Mouse (Mus musculus) intestine, embryonic 15.5 days (tissue): ENCODE measurements around the gene Scai. TPM values are rescaled to one million over a fixed set of nuclear protein-coding genes. Genes with fewer than 3 reads are reported as not detected.
"Not testable (repeated sequence)": the region's sequence is repeated elsewhere in the genome, so short reads cannot be mapped to it uniquely, and the experiment has no call there.

Experiments used
- ATAC-seq: fragments of 200-750 bp; cut with Nextera tagmentation; 2 replicates; pipeline ENCODE4 v1.8.0; 2017; ENCODE audit warnings: moderate TSS enrichment, moderate library complexity
- H3K27ac ChIP-seq: fragments of 300-500 bp; sonication (generic); 2 replicates; pipeline ENCODE4 v1.5.1; 2015; ENCODE audit warnings: mild to moderate bottlenecking, inconsistent platforms
- H3K27me3 ChIP-seq: fragments of 300-500 bp; sonication (generic); replicated peaks from 2 replicates; pipeline ENCODE4 v1.6.1; 2015; ENCODE audit warnings: inconsistent platforms
- H3K36me3 ChIP-seq: fragments of 300-500 bp; sonication (generic); 2 replicates; pipeline ENCODE4 v1.6.1; 2015; ENCODE audit warnings: inconsistent platforms
- H3K4me1 ChIP-seq: fragments of 300-500 bp; sonication (generic); replicated peaks from 2 replicates; pipeline ENCODE4 v1.6.1; 2015; ENCODE audit warnings: inconsistent platforms
- H3K4me2 ChIP-seq: fragments of 300-500 bp; sonication (generic); replicated peaks from 2 replicates; pipeline ENCODE4 v1.6.1; 2015; ENCODE audit warnings: mild to moderate bottlenecking, inconsistent platforms
- H3K4me3 ChIP-seq: fragments of 300-500 bp; sonication (generic); replicated peaks from 2 replicates; pipeline ENCODE4 v1.5.1; 2015; ENCODE audit warnings: inconsistent platforms
- H3K9ac ChIP-seq: fragments of 300-500 bp; sonication (generic); 2 replicates; pipeline ENCODE4 v1.6.1; 2015; ENCODE audit warnings: inconsistent platforms
- H3K9me3 ChIP-seq: fragments of 300-500 bp; sonication (generic); 2 replicates; pipeline ENCODE4 v1.6.1; 2016; ENCODE audit warnings: inconsistent platforms
- WGBS: fragments of 180-500 bp; shearing (Covaris S2); methylation state at CpG from one replicate; pipeline ENCODE4 v1.1.7; 2015; 5-methylcytosine and 5-hydroxymethylcytosine counted together
- polyA plus RNA-seq: library from polyadenylated mRNA; unstranded; fragments of >200 nt; fragmentation: Nextera tagmentation; extraction: Ambion mirVana; gene quantifications from 2 replicates; pipeline ENCODE4 v1.2.1, GENCODE M21; 2015

The Scai gene
- polyA plus RNA-seq: 6.2 and 6.7 TPM in 2 replicates

DNA sequence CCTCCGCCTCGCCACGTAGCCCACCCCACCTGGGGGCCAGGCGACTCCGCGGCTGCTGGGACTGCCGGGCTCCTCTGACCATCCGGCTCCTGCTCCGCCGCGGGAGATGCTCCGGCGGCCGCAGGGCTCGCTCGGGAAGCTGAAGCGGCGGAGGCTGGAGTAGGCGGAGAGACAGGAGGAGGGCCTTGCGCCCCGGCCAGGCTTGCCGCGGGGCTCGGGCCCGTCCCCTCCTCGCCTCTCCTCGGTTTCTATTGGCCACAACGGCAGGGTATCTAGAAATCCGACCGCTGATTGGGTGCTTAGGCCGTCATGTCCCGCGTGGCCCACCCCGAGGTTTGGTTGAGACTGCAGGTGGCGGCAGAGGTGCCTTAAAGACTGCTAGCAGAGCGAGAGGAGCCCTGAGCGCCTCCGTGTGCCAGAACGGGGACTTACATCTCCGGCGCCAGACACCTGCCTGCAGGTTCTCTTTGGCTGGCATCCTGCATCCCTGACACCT lies at the start of gene Scai:
Gene Scai, minus strand, starts transcription at position 174 of the 496 bp plus-strand sequence.
- no peaks in the 10 kb centered on the region for H3K36me3 ChIP-seq
- peak within 1 kb of the TSS; percentile 96 for H3K27ac ChIP-seq
- H3K9ac ChIP-seq: peak within 1 kb of the TSS; percentile 93
- peak within 1 kb of the TSS; percentile 98 for H3K4me3 ChIP-seq
- WGBS: under 1% methylated on average over 41 of the region's 41 CpGs
- H3K4me1 ChIP-seq: peaks cover 2% of the 10 kb centered on the region; the same call in 1 of the 2 replicates
- no peaks in the 10 kb centered on the region for H3K27me3 ChIP-seq
- H3K4me2 ChIP-seq: peak within 1 kb of the TSS; percentile 77
- no peaks in the 10 kb centered on the region for H3K9me3 ChIP-seq
- peak; percentile 100 for ATAC-seq

DNA sequence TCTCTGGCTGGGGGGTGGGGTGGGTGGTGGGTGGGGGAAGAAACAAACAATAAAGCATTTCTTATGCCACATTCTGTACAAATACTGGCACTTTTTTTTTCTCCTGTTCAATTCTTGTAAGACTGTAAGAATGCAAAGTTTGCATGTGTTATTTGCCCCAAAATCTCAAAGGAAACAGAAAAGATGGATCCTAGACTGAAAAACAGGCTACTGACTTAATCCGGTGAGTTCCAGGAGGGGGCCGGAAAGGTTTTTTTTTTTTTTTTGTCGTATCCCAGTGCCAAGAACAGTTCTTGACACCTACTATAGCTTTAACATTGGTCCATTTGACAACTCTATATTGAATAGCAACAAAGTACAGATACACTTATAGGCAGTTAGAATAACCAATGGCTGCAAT lies 36.2 kb upstream of the Scai start:
- 29% methylated on average over 3 of the region's 3 CpGs for WGBS
- Histone ChIP-seq H3K4me3 (peak overlapping the region; percentile 81), H3K4me1 (peaks cover 5% of the 10 kb centered on the region; the same call in 1 of the 2 replicates), H3K36me3 (no peaks in the 10 kb centered on the region), H3K9me3 (no peaks in the 10 kb centered on the region), H3K9ac (no peak overlapping the region), H3K27ac (no peak overlapping the region), H3K4me2 (peak overlapping the region; percentile 47), H3K27me3 (no peaks in the 10 kb centered on the region)
- peak; percentile 1; the same call in 1 of the 2 replicates for ATAC-seq

DNA sequence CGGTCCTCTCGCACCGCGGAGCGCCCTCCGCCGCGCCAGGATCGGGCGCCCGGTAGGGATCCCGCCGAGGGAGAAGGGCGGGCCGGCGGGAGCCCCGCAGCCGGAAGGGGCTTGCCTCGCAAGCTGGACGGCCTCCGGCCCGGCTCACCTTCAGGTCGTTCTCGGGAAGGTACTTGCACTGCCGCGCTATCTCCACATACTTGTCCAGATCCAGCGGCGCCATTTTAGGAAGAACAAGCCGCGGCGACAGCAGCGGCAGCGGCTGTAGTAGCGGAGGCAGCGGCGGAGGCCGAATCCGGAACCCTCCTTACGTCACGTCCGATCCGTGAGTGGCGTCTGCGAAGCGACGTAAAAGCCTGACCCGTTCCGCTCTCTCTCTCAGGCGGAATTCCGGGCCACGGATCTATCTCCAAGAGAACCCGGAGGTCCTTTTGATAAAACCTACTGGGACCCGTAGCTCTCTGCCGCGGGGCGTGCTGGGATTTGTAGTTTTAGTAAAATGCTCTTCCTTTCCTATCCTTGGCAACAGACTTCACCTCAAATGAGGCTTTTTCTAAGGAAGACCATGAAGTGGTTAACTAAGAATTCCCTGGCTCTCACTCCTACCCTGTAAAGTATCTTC lies 35.6 kb upstream of the Scai start, which contains the start of gene Ppp6c:
Gene Ppp6c, minus strand, starts transcription at position 433 of the 622 bp plus-strand sequence.
- peak within 1 kb of the TSS; percentile 81 for H3K4me3 ChIP-seq
- H3K4me1 ChIP-seq: peaks cover 5% of the 10 kb centered on the region; the same call in 1 of the 2 replicates
- under 1% methylated on average over 47 of the region's 56 CpGs for WGBS
- no peaks in the 10 kb centered on the region for H3K27me3 ChIP-seq
- H3K36me3 ChIP-seq: no peaks in the 10 kb centered on the region
- H3K4me2 ChIP-seq: peak within 1 kb of the TSS; percentile 60
- peak; percentile 99 for ATAC-seq
- no peaks in the 10 kb centered on the region for H3K9me3 ChIP-seq
- peak within 1 kb of the TSS; percentile 94 for H3K27ac ChIP-seq
- peak within 1 kb of the TSS; percentile 89 for H3K9ac ChIP-seq

DNA sequence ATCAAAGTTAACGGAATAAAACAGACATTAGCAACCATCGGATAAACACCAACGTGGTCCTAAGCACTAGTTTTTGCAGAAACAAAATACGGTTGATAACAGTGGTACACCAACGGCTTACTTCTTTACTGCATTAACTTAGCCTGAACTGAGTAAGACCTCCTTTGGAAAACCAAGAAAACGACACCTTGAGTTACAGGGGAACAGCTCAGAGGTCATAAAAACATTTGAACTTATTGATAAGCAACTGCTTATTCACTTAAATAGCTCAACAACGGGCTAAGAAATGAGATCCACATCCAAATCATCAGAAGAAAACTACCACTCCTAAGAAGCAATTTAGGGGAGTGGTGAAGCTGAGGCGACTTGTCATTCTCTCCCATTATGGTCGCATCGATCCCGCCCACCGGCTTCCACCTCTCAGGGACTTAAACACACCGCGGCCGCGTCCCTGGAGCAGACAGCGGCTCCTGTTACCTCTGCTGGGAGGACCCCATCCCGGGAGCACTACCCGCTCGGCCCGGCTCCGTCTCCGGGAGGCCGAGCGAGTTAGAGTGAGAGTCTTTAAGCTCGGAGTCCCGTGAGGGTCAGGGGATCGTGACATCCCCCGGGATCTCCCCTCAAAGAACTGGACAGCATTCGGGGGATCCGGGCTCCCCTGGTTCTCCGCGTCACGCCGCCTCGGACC lies 34.9 kb upstream of the Scai start:
- H3K27me3 ChIP-seq, H3K9me3 ChIP-seq, H3K4me1 ChIP-seq, H3K36me3 ChIP-seq: not testable (repeated sequence)
- peak; percentile 65 for ATAC-seq
- Histone ChIP-seq H3K27ac (peak overlapping the region; percentile 94), H3K4me2 (peak overlapping the region; percentile 60), H3K4me3 (peak overlapping the region; percentile 81), H3K9ac (peak overlapping the region; percentile 89)
- 3% methylated on average over 28 of the region's 36 CpGs for WGBS

DNA sequence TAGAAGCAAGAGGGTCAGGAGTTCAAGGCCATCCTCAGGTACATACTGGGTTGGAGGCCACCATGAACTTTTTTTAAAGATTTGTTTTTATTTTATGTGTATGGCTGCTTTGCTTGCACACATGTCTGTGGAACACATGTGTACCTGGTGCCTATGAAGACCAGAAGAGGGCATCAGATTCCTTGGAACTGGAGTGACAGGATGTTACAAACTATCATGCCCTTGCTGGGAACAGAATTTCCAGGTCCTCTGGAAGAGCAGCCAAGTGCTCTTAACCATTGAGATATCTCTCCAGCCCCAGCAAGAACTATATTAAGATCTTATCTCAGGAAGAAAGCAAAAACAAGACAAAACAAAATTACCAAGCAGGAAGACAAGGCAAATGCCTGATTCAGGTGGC lies 34.1 kb upstream of the Scai start:
- Histone ChIP-seq H3K27me3 (no peaks in the 10 kb centered on the region), H3K9ac (no peak overlapping the region), H3K4me2 (peak overlapping the region; percentile 60), H3K36me3 (no peaks in the 10 kb centered on the region), H3K4me1 (peaks cover 5% of the 10 kb centered on the region; the same call in 1 of the 2 replicates), H3K27ac (no peak overlapping the region), H3K4me3 (peak overlapping the region; percentile 81), H3K9me3 (no peaks in the 10 kb centered on the region)
- no peak for ATAC-seq

DNA sequence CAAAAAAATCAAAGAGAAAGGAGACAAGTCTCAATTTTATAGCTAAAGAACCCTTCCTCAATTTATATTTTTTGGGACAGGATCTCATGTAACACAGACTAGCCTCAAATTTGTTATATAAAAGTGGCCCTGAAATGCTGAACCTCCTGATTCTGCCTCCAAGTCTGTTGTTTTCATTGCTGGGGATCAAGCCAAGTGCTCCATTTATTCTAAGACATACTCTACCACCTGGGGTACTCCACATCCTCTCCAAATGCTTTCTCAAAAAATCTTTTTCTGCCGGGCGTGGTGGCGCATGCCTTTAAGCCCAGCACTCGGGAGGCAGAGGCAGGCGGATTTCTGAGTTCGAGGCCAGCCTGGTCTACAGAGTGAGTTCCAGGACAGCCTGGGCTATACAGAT lies 29.5 kb upstream of the Scai start:
- 94% methylated on average over 6 of the region's 6 CpGs for WGBS
- Histone ChIP-seq H3K27me3 (no peaks in the 10 kb centered on the region), H3K9ac (no peak overlapping the region), H3K9me3 (no peaks in the 10 kb centered on the region), H3K4me1 (peaks cover 5% of the 10 kb centered on the region; the same call in 1 of the 2 replicates), H3K4me2 (no peak overlapping the region), H3K4me3 (no peak overlapping the region), H3K36me3 (no peaks in the 10 kb centered on the region), H3K27ac (no peak overlapping the region)
- no peak for ATAC-seq

DNA sequence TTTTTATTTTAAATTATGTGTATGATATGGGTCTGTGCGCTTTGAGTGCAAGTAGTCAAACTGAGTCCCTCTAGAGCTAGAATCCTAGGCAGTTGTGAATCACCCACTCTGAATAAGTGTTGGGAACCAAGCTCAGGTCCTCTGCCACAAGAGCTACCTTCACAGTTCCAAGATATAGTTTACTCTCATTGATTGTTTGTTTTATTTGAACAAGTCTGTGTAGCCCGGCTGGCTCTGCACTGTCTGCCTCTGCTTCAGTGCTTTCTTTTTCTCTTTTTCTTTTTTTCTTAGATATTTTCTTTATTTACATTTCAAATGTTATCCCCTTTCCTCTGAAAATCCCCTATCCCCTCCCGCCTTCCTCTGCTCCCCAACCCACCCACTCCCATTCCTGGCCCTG lies 28.5 kb upstream of the Scai start:
- H3K27ac ChIP-seq: no peak overlapping the region
- no peak overlapping the region for H3K9ac ChIP-seq
- WGBS: 78% methylated on average over 3 of the region's 3 CpGs
- H3K4me3 ChIP-seq: no peak overlapping the region
- H3K36me3 ChIP-seq: no peaks in the 10 kb centered on the region
- no peak overlapping the region for H3K4me2 ChIP-seq
- H3K27me3 ChIP-seq: no peaks in the 10 kb centered on the region
- H3K9me3 ChIP-seq: no peaks in the 10 kb centered on the region
- H3K4me1 ChIP-seq: no peaks in the 10 kb centered on the region
- no peak for ATAC-seq

DNA sequence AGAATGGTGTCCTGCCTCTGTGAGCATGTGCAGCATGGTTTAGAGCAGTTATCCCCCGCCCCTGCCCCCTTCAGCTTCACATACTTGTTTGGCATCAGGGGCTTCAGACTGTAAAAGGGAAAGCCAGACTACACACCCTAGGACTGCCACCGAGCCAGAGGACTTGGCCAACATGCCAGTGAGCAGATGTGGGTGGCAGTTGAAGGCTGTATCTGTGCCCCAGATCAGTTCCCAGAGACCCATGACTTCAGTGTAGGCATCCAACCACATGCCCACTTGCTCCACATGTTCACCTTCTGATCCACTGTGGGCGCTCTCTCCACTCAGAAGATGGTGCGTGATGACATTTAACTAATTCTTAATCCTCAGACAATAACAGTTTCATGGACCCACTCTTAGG lies 26.6 kb upstream of the Scai start:
- no peak overlapping the region for H3K9ac ChIP-seq

DNA sequence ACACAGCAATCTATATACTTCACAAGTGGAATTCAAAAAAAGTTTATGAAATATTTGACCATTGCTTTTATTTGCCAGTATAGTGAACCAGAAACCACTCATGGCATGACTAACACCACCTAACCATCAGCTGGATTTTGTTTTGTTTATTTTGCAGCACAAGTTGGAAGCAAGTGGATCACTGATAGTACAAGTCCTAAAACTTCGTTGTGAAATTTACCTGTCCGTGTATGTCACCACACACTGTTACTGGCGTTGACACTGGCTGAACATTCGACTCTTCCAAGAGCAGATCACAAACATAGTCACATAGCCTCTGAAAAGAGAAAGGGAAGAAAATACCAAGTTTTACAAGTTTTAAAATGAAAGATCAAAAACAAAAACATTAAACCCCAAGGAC lies 20.2 kb upstream of the Scai start:
- H3K9me3 ChIP-seq: no peaks in the 10 kb centered on the region
- no peaks in the 10 kb centered on the region for H3K27me3 ChIP-seq
- no peak for ATAC-seq
- 86% methylated on average over 4 of the region's 4 CpGs for WGBS
- no peak overlapping the region for H3K4me3 ChIP-seq
- H3K36me3 ChIP-seq: no peaks in the 10 kb centered on the region
- no peaks in the 10 kb centered on the region for H3K4me1 ChIP-seq
- H3K9ac ChIP-seq: no peak overlapping the region
- H3K4me2 ChIP-seq: no peak overlapping the region
- H3K27ac ChIP-seq: no peak overlapping the region

More for the DNA sequence above, 26.6 kb upstream of the Scai start:
- Histone ChIP-seq H3K4me3 (no peak overlapping the region), H3K4me1 (no peaks in the 10 kb centered on the region), H3K27ac (no peak overlapping the region), H3K4me2 (no peak overlapping the region), H3K9me3 (no peaks in the 10 kb centered on the region), H3K36me3 (no peaks in the 10 kb centered on the region), H3K27me3 (no peaks in the 10 kb centered on the region)
- WGBS: 92% methylated on average over 4 of the region's 4 CpGs
- no peak for ATAC-seq

DNA sequence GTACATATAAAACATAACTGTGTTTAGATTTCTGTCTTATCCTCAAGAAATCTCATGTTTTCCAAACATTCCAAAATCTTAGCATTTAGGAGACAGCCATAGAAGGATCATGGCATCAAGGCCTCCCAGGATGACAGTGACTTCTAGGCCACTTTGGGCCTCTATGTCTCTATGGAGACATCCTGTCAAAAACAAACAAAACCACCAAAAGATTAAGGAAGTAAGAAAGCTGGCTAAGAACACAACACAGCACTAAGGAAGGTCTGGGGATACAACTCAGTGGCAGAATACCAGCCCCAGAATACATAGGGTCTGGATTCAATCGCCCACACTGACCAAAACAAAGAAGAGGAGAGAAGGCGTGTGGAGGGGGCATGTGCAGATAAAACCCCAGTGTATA lies 12.8 kb upstream of the Scai start:
- Histone ChIP-seq H3K4me3 (no peak overlapping the region), H3K27me3 (no peaks in the 10 kb centered on the region), H3K36me3 (peaks cover 3% of the 10 kb centered on the region; the same call in 1 of the 2 replicates), H3K9ac (no peak overlapping the region), H3K27ac (no peak overlapping the region), H3K4me2 (no peak overlapping the region), H3K4me1 (no peaks in the 10 kb centered on the region), H3K9me3 (no peaks in the 10 kb centered on the region)
- 96% methylated on average over 2 of the region's 2 CpGs for WGBS
- no peak for ATAC-seq

DNA sequence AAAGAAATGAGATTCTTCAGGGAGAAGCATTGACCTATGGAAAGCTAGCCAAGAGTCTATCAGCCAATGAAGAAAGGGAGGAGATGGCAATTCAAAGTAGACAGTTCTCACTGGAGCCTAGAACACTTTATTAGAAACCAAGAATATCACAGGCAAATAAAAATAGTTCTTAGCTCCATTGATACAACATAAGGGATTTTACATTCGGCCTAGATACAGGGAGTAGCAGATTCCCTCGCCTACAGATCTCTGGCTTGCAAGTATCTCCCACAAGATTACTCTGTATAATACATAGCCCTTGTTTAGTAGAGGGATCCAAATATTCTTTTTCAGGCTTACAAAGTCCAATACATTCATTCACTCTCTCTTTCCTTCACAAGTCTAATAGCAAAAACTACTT lies 4.3 kb upstream of the Scai start:
- Histone ChIP-seq H3K4me1 (peaks cover 2% of the 10 kb centered on the region; the same call in 1 of the 2 replicates), H3K36me3 (0 out of 2 replicates have a peak, but pooled peaks cover 3% of the 10 kb centered on the region), H3K27me3 (no peaks in the 10 kb centered on the region), H3K27ac (no peak overlapping the region), H3K9ac (no peak overlapping the region), H3K9me3 (no peaks in the 10 kb centered on the region), H3K4me2 (no peak overlapping the region), H3K4me3 (no peak overlapping the region)
- no peak for ATAC-seq
- 93% methylated on average over 2 of the region's 2 CpGs for WGBS

DNA sequence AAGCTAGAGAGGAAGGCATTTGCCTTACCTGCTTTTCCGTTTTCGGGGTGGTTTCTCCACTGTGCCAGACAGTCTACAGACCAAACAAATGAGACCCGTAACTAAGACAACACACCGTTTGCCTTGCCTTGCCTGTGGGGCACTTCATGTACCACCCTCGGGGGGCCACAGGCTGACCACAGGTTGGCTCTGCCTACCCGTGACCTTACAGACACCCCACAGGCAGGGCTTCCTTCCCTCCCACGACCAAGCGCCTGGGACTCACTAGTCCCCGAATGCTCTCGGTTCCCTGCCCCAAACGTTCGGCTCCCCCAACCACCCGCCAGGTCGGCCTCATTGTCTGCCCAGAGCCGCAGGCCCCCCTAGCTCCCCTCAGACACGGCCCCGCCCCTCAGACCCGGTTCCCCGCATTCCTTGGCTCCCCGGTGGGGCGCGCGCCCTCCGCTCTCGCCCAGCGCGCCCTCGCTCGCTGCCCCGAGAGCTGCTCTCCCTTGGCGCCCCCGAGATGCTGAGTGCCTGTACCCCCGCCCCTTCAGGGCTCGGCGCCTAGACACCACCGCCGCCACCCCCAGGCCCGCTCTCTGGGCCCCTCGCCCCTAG lies 473 bp downstream of the Scai start:
- Histone ChIP-seq H3K4me1 (peaks cover 2% of the 10 kb centered on the region; the same call in 1 of the 2 replicates), H3K27me3 (no peaks in the 10 kb centered on the region), H3K4me2 (peak overlapping the region; percentile 77), H3K9me3 (no peaks in the 10 kb centered on the region), H3K27ac (peak overlapping the region; percentile 96), H3K9ac (peak overlapping the region; percentile 93), H3K36me3 (no peaks in the 10 kb centered on the region), H3K4me3 (peak overlapping the region; percentile 98)
- peak; percentile 85 for ATAC-seq
- under 1% methylated on average over 34 of the region's 39 CpGs for WGBS
